Mouse (Mus musculus) olfactory bulb, adult 2 months (tissue): ENCODE measurements at regions not wholly inside any gene's neighbourhood (a gene's known extent, or its start where the extent isn't known, plus 50 kb on each side); places are given as distances from the start of the nearest gene placed in this dataset.

ENCODE experiments used
- CTCF ChIP-seq: fragments of 200-500 bp; IDR thresholded peaks from 2 replicates; pipeline ENCODE4 v1.5.1; 2012; ENCODE audit warnings: low read depth, mild to moderate bottlenecking, low read length, moderate library complexity; ENCODE audit not compliant: insufficient read depth
- POLR2A ChIP-seq: fragments of 200-500 bp; IDR thresholded peaks from 2 replicates; pipeline ENCODE4 v1.6.1; 2012; ENCODE audit warnings: mild to moderate bottlenecking, low read depth, low read length, moderate library complexity; ENCODE audit not compliant: insufficient read depth

DNA sequence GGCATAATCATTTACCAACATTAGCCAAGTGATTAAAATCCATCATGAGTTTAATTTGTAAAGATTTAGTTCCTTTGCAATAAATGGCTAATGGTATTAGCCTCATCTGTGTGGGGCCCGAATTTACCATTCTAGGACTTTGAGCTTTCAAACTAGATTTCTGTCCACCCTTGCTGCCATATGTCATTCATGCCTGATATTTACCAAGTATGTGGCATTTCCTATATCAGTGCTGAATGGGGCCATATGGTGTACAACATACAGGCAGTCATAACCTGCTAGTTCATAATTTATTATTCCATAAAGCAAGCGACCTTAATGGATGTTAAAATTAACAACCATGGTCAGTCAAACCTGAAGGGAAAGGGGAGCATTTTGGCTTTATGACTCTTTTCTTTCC is 55.8 kb upstream of the Cerkl start:
- TF ChIP-seq CTCF (no peak), POLR2A (no peak)
